Mouse (Mus musculus) Muller cell, postnatal 12 days (primary cell): ENCODE results near the gene Rnf128.
"Not testable (repeated sequence)": the region's sequence is repeated elsewhere in the genome, so short reads cannot be mapped to it uniquely, and the experiment has no call there.

Experiments used
- DNase-seq: peaks from one replicate; pipeline ENCODE4 v3.0.0-alpha.2; 2015; ENCODE audit errors: inconsistent ontology term

Rnf128 gene

DNA sequence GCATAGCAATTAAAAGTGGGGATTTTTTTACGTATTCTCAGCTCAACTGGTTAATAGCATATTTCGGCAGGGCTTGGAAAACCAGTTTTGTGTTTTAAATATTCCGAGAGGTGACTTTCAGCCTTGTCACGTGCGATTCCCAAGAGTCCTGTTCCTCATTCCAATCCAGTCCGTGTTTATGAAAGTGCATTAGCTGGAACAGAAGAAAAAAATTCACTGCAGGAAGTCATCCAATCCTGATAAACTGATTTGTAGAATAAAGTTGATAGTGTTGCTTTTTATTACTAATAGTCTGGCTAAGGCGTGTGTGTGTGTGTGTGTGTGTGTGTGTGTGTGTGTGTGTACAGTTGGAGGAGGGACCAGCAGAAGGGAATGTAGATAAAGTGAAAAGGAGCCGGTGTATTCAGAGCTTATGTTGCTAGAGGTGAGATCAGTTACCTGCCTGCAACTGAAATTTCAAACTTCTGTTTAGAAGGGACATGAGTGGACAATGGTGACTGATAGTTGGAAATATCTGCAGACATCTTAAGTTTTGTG lies at the start of gene Rnf128:
Rnf128 (plus strand) TSS at position 392 of the 537 bp plus-strand sequence.
- DNase-seq = no peak

DNA sequence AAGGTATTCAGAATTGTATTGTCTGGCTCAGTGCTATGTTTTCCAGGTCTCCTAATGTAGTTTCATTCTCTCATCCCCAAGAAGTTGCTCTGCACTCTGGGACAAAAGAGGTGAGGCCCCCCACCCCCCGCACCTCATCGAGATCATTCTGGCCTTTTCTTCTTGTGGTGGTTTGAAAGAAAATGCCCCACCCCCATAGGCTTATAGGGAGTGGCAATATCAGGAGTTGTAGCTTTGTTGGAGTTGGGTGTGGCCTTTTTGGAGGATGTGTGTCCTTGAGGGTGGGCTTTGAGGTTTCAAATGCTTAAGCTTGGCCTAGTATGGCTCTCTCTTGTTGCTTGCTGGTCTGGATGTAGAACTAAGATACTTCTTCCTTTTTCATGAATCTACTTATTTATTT lies 47.0 kb upstream of the Rnf128 start:
- DNase-seq = no peak

DNA sequence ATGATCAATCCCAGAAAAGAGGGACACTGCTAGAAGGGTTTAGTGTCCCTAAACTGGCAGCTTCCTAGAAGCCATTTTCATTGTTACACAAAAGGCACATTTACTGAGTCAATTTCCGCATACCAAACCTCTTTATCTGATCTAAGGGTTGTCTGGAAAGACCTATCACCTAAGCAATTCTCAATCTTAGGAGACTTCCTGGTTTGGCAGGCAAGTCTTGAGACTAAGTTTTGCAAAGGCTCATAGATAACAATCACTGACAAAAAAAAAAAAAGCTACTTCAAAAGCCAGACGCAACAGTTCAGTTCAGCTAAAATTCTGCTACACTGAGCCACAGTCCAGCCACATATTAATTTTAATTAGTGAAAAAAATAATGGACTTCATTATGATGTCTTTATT lies 43.9 kb upstream of the Rnf128 start:
- no peak for DNase-seq

DNA sequence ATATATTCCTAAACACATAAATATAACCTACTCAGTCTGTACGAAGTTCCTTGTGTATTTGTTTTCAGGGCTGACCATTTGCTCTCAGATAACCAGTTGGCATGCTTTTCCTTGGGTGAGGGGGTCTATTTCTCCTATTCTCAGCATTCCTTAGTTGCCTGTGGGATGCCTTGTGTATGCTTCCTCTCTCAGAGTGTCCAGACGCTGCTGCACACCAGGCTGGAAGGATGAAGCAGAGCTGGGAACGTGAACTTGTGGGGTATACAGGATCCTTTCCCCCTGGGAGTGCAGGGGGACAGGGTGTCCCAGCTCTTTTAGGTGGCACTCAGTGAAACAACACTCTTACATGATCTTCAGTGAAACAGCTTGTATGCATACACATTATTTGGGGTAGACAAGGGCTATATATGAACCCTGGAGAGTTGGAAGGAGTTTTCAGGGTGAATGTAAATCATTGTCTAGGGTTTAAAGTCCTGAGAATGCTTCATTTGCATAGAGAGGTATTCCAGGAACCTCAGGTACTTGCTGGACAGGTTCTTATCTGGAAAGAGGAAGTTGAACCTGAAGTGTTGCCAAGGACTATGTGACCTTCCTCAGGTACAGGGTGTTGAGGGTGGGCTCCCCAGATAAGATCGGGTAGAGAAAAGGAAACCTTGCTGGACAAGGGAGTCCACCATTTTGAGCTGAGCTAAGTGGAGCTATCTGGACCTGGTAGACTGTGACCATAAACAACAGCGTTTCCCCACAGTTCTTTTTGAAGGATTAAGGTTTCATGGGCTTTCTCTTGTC lies 38.6 kb upstream of the Rnf128 start:
- DNase-seq = no peak

DNA sequence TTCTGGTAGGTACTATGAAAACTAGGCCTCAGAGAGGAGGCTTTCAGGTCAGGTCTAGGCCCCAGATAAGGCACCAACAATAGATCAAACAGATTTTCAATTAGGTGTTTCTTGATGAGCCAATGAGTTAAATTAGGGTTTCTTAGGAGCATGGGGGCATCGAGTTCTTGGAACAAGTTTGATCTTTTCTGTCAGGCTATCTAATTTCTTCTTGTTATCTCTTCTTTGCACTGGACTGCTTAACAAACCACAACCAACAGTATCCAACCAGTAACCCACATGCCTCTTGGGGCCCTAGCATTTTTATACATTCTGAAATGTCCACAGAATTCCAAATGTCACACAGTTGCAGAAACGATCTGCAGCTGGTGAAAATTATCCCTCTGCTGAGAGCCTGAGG lies 37.4 kb upstream of the Rnf128 start:
- DNase-seq = no peak

DNA sequence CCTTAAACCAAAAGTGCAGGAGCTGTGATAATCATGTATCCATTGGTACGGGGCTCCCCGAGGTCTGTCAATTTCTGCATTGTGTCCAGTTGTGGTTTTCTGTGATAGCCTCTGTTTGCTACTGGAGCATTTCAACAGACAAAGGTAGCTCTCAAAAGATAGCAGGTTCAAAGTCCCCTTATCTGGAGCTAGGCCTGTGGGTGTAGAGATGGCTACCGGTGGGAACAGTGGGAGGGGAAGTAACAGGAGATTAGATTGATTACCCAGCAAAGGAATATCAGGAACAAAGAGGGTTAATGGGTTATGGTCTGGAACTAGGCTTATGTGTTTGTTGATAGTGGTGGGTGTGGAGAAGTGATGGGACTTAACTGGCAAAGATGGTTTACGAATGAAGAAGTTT lies 36.1 kb upstream of the Rnf128 start:
- DNase-seq = no peak

DNA sequence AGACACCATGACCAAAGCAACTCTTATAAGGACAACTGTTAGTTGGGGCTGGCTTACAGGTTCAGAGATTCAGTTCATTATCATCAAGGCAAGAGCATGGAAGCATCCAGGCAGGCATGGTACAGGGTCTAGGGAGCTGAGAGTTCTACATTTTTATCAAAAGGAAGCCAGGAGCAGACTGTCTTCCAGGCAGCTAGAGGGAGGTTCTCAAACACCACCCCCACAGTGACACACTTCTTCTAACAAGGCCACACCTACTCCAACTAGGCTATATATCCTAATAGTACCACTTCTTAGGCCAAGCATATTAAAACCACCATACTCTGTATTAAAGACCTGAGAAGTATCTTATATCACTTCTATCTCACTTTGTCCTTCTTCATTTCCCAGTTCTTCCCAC lies 33.4 kb upstream of the Rnf128 start:
- DNase-seq = no peak

DNA sequence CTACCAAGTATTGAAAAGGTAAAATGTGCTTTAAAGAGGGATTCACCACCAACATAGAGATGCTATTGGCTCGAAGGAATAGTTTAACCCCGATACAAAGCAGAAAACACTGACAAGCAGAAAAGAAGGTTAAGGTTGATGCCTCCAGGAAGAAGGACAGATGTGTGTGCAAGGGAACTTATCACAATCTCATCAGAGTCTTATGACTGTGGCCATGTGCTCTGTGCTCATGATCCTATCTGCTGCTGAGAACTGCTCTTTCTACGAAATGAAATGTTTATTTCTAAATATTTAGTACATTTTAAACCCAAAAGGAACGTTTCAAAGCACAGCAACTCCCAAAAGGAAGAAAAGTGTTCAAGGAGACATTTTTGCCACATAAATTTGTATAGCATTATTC lies 30.8 kb upstream of the Rnf128 start:
- no peak for DNase-seq

DNA sequence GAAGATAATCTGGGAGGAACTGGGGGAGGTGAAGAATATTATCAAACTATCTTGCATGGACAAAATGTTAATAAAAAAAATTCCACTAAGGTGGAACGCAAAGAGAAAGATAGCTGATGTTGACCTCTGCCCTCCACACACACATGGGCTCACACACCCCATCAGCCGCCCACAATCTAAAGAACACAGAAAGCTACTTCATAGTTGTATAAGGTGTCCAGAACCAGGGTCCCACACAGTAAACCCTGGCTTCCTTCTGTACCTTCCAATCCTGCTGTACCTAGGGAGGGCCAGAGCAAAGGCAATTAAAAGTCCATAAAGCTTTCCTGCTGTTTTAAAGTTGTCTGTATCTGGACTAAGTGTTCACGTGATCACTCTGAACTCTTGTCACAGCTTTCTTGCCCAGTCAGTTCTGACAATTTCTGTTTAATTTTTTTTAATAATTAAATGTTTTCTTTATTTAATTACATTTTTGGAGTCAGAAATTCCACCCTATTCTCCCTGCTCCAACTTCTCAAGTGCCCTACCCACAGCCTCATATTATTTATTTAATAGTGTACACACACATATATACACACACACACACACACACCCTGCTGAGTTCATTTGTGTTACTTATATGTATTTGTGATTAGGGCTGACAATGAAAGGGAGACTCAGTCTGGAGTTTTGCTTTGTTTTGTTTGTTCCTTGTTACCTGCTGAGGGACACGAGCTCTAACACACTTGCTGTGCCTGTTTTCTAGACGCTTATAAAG lies 25.3 kb upstream of the Rnf128 start:
- no peak for DNase-seq

DNA sequence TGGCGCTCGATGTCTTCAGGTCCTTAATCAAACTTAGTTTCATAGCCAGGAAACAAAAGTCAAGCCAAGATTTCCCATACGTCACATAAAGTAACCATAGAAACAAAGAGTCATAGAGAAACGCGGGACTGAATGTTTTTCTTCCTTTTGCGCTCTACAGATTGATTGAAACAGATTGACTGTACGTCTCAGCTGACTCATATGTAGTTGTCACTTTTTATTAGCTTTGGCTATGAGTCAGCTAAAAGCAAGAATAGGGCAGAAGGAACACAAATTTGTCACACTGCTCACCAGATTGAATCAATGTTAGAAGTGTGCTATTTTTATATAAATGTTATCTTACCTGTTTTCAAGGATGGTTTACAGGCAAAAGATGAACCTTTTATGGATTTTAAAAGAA lies 19.4 kb upstream of the Rnf128 start:
- DNase-seq = no peak

DNA sequence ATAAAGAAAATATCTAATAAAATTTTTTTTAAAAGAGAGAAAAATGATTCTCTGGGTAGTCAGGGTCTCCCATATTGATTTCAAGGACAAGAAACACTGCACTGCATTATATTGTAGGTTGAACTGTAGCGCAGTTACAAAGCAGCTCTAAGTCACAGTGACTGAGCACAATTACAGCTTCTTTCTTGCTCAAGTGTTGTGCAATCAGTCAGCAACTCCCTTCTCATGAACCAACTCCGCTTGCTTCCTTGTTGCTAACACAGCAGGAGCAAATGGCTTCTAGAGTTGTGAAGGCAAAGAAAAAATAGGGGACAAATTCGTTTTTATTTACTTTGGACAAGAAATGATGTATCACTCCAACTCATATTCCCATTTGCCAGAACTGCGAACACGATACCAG lies 12.7 kb upstream of the Rnf128 start:
- no peak for DNase-seq

DNA sequence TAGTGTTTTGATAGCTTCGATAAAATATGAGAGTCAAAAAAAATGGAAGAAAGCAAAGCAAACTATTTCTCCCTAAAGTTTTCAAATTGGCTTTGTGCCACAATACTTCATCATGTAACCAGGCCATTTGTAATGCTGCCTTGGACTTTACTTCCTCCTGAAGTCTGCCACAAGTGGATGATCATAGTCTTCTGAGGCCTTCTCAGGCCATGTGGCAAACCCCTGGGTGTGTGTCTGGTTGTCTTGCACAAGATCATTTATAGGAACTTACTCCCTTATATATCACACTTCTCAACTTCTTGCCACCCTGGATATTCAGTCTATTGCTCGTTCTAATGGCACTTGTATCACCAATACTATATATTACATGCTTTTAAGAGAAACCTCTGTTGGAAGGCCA lies 11.0 kb upstream of the Rnf128 start:
- no peak for DNase-seq

DNA sequence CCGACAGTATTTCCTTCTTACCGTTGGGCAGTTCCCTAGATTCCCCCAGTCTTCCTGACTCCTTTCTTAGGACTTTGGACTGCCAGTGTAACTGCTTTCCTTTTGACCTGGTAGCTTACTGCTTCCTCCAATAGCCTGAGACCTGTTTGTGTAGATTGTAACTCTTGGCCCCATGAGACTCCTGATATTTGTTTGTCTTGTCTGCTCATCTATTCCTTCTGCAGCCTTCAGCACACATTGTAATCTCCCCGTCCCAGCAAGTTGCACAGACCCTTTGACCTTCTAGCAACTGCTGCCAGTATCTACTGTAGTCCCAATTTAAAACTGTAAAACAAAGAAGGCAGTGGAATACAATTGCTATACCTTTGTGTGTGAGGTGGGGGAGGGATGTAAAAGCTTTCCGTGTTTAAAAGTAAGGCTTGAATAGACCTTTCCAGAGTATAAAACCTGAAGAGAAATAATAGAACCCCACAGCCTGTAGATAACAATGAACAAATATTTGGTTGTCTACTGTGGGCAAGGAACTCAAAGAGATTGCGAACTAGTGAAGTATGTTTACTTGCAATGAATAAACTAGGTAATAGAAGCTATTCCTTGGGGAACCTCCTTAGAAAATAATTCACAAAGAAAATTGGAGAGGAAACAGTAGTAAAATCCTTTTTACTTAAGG lies 726 bp upstream of the Rnf128 start:
- no peak for DNase-seq

DNA sequence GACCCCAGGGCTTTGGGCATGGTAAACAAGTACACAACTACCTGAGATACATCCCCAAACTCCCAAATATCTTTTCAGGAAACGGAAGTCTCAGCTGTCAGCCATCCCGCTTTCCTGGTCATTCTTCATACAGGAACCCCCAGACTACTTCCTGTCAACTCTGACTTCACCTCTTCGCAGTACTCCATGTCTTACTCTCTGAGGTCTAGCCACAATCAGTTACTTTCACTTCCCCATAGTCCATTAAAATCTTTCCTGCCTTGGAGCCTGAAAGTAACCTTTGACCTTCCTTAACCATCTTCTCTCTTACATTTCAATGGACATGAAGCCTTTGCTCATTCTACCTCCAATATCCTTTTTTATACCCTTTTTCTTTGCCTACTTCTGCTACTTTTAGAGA lies 6.9 kb downstream of the Rnf128 start:
- no peak for DNase-seq

DNA sequence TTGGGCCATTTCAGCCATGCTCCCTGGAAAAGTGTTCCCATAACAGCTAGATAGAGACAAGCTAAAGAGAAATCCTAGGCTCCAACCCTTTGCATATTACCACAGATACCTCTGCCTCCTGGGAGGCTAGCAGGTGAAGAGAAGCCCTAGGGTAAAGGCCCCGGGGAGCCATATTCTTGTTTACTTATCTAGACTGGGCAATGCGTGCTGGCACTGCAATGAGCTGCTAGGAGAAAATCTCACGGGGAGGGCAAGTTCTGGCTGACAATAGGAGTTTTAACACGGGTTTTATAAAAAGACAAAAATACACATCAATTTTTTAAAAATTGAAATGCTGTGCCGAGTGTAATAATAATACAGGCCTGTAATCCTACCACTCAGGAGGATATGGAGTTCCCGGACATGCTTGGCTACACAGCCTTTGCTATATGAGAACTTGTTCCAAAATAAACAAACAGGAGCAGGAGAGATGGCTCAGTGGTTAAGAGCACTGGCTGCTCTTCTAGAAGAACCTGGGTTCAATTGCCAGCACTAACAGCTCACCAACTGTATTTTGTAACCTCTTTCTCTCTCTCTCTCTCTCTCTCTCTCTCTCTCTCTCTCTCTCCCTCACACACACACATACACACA lies 15.6 kb downstream of the Rnf128 start:
- no peak for DNase-seq

DNA sequence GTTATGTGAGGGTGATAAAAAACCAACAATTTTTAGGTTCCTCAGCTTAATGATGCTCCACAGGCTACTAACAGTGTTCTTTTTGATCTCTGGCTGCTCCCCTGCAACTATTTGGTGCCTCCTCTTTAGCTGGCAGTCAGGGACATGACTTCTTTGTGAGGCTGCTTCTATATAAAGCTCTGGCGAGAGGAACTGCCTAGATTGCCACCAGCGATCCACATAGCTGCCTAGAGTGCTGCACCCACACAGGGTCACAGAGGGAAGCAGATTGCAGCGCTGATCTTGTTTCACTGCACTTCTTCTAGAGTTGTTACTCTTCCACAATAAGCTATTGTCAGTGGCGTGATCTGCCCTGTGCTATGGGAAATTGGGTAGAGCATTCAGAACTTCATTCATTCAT lies 20.5 kb downstream of the Rnf128 start:
- no peak for DNase-seq

DNA sequence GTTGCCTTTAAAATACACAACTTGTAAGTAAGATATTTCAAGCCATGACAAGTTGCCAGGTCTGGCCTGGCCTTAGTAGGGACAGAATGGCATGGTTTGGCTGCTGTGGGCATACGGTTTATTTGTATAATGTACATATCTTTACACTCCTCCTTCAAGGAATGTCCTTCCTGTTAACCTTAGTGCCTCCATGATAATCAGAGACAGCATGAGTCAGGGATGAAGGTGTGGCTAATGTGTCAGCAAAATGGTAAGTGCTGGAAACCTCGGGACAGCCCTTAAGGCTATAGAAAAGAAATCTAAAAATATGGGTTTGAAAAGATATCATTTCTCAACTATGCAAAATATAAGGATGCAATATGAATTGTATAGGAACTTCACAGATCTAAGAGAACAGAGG lies 23.6 kb downstream of the Rnf128 start:
- not testable (repeated sequence) for DNase-seq

DNA sequence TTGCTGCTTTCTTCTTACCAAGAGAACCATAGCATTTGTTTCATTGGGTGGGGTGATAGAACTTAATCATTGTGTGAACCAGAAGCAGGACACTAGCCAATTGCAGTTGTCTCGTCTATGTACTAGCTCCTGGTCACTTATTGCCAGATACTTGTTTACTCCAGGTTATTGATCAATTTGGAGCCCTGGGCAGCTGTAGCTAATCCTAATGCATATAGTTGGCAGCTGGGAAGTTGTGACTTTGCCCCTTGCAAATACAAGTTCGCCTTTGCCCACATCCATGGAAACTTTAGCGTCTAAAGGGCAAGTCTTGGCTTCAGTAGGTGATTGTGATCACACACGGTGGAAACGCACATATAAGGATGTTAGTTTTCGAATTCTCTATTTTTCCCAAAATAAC lies 33.3 kb downstream of the Rnf128 start:
- DNase-seq = no peak

DNA sequence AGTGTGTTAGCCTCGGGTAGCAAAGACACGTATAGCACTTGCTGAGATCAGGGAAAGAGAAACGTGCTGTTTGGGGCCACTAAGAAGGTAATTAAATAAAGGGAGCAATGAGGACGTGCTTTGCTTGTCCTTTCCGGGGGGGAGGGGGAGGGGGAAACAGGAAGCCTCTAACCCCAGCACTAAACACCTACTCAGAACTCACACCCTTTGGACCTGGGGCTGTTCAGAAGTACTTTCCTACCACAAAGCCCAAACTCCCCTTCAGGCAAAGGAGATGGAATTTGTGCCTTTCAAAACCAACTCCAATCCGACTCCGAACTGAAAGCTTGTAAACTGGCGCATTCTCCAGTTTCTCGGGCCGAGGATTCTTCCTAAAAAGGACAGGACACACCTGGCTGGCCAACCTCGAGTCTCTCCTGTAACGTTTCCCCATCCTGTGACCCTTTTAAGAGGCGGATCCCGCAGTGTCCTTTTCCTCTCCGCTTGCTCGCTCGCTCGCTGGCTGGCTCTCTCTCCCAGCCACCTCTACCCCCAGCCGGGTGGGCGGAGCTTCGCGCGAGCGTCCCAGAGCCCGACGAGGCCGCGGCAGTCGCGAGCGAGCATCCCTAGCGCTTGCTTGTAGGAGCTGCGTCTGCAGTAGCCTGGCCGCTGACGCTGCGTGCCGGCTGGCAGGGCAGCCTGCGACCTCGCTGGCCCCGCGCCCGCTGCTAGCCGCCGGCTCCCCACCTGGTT lies 47.1 kb downstream of the Rnf128 start:
- DNase-seq = peak; percentile 64

DNA sequence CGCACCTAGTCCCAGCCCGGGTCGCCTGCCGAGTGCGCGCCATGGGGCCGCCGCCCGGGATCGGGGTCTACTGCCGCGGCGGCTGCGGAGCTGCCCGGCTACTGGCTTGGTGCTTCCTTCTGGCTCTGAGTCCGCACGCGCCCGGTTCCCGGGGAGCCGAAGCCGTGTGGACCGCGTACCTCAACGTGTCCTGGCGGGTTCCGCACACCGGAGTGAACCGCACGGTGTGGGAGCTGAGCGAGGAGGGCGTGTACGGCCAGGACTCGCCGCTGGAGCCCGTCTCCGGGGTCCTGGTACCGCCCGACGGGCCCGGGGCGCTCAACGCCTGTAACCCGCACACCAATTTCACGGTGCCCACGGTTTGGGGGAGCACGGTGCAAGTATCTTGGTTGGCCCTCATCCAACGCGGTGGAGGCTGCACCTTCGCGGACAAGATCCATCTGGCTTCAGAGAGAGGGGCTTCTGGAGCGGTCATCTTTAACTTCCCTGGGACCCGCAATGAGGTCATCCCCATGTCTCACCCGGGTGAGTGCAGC lies 47.7 kb downstream of the Rnf128 start:
- no peak for DNase-seq

DNA sequence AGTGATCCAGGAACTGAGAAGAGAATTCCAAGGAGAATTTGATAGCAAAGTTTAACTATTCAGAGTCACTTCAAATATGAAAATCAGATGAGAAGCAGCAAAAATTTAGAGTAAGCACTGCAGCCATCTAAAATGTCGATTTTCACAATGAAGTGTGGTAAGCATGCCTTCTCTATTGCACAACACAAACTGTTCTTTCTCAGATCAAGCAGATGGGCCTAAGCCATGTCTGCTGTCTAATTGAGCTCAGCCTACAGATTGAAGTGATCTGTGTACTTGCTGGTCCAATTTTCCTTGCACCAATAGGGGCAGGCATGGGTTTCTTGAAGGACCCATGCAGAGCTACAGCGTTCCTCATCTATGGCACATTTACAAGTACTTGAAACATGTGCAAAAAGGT lies 51.6 kb downstream of the Rnf128 start:
- DNase-seq = no peak
